Mouse (Mus musculus) embryonic fibroblast, embryonic 13.5 days (primary cell): ENCODE results near the gene Slc7a11.

Experiments used
- CTCF ChIP-seq: IDR thresholded peaks from 2 replicates; pipeline ENCODE4 v1.5.1; 2011; ENCODE audit warnings: mild to moderate bottlenecking, control low read depth, low read length, moderate library complexity, borderline replicate concordance; ENCODE audit not compliant: insufficient read depth
- POLR2A ChIP-seq: IDR thresholded peaks from 2 replicates; pipeline ENCODE4 v1.6.1; 2011; ENCODE audit warnings: low read depth, mild to moderate bottlenecking, control low read depth, low read length, moderate library complexity

DNA sequence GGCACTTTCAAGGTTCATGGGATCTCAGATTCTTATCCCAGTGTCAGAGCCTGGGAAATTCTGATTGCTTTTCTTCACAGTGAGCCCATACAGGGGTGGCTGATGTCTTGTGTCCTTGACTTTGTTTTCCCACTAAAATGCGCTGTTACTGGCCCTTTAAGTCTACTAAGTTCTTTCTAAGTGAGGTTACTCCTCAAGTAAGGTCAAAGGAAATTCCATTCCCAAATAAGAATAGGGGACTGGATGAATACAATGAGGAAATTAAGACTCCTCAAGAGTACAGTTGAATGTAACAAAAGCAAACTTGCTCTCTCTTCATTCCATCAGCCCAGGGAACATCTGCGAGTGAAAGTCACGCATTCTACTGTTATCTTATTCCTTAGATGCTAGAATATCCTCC lies 24.3 kb downstream of the Slc7a11 start:
- TF ChIP-seq CTCF (no peak), POLR2A (no peak)
